Mouse (Mus musculus): ENCODE results near the gene Gm9803. TPM values are rescaled to one million over a fixed set of nuclear protein-coding genes. Genes with fewer than 3 reads are reported as not detected.

Gm9803 gene
- total RNA-seq, 2 experiments from 2014 or later, result 2.1 to 6.0 TPM

Other genes starting within 250 kb of the Gm9803 start
- gene Bend3, start 45.3 kb upstream of the Gm9803 start, total RNA-seq (2015), result 1.5 and 2.4 TPM in 2 replicates
- gene Bend3, start 45.3 kb upstream of the Gm9803 start, total RNA-seq (2017), result 0.84 and 1.1 TPM in 2 replicates
- gene 1700021F05Rik, start 16.9 kb downstream of the Gm9803 start, total RNA-seq (2015), result 23.9 and 24.9 TPM in 2 replicates
- 44.7 and 57.8 TPM in 2 replicates for gene 1700021F05Rik, start 16.9 kb downstream of the Gm9803 start, total RNA-seq (2017)
- gene Cd24a, start 54.2 kb downstream of the Gm9803 start, total RNA-seq (2015), result 469 and 474 TPM in 2 replicates
- gene Cd24a, start 54.2 kb downstream of the Gm9803 start, total RNA-seq (2017), result 421 and 545 TPM in 2 replicates

Data from megakaryocyte, adult 5-6 weeks (primary cell).